Mouse (Mus musculus) midbrain, embryonic 16.5 days (tissue): Measurements from ENCODE around the gene Rnf43. TPM values are rescaled to one million over a fixed set of nuclear protein-coding genes. Genes with fewer than 3 reads are reported as not detected.
A peak's percentile ranks its signal among the peaks of the same experiment; 100 is the strongest.

Experiments
- ATAC-seq: fragments of 200-750 bp; cut with Nextera tagmentation; 2 replicates; pipeline ENCODE4 v1.8.0; 2017; ENCODE audit warnings: moderate TSS enrichment
- H3K27ac ChIP-seq: fragments of 300-500 bp; sonication (generic); 2 replicates; pipeline ENCODE4 v1.5.1; 2014; ENCODE audit warnings: mild to moderate bottlenecking, low read length, mixed read lengths
- H3K27me3 ChIP-seq: fragments of 300-500 bp; sonication (generic); 2 replicates; pipeline ENCODE4 v1.6.1; 2014; ENCODE audit warnings: low read depth, low read length, mixed read lengths; ENCODE audit not compliant: control insufficient read depth, insufficient read depth
- H3K36me3 ChIP-seq: fragments of 300-500 bp; sonication (generic); 2 replicates; pipeline ENCODE4 v1.6.1; 2014; ENCODE audit warnings: mild to moderate bottlenecking, low read length, moderate library complexity, mixed read lengths; ENCODE audit not compliant: control insufficient read depth, insufficient read depth
- H3K4me1 ChIP-seq: fragments of 300-500 bp; sonication (generic); 2 replicates; pipeline ENCODE4 v1.6.1; 2014; ENCODE audit warnings: mild to moderate bottlenecking, low read length, mixed read lengths; ENCODE audit not compliant: control insufficient read depth, insufficient read depth
- H3K4me2 ChIP-seq: fragments of 300-500 bp; sonication (generic); 2 replicates; pipeline ENCODE4 v1.6.1; 2014; ENCODE audit warnings: mild to moderate bottlenecking, low read length, mixed read lengths
- H3K4me3 ChIP-seq: fragments of 300-500 bp; sonication (generic); 2 replicates; pipeline ENCODE4 v1.5.1; 2014; ENCODE audit warnings: low read depth, mild to moderate bottlenecking, low read length, moderate library complexity, mixed read lengths
- H3K9ac ChIP-seq: fragments of 300-500 bp; sonication (generic); 2 replicates; pipeline ENCODE4 v1.6.1; 2014; ENCODE audit warnings: low read depth, low read length, mixed read lengths
- H3K9me3 ChIP-seq: fragments of 300-500 bp; sonication (generic); replicated peaks from 2 replicates; pipeline ENCODE4 v1.6.1; 2014; ENCODE audit warnings: mild to moderate bottlenecking, low read length, mixed read lengths; ENCODE audit not compliant: control insufficient read depth, poor library complexity, severe bottlenecking
- WGBS: fragments of 180-500 bp; shearing (Covaris S2); extraction: QIAGEN DNeasy Blood & Tissue Kit; methylation state at CpG from one replicate; pipeline ENCODE4 v1.1.7; 2014; 5-methylcytosine and 5-hydroxymethylcytosine counted together
- polyA plus RNA-seq: library from polyadenylated mRNA; unstranded; fragments of >200 nt; fragmentation: Nextera tagmentation; extraction: Ambion mirVana; gene quantifications from 2 replicates; pipeline ENCODE4 v1.2.1, GENCODE M21; 2015

Rnf43 gene
- polyA plus RNA-seq, 1 experiment from 2014 or later = 0.68 TPM

DNA sequence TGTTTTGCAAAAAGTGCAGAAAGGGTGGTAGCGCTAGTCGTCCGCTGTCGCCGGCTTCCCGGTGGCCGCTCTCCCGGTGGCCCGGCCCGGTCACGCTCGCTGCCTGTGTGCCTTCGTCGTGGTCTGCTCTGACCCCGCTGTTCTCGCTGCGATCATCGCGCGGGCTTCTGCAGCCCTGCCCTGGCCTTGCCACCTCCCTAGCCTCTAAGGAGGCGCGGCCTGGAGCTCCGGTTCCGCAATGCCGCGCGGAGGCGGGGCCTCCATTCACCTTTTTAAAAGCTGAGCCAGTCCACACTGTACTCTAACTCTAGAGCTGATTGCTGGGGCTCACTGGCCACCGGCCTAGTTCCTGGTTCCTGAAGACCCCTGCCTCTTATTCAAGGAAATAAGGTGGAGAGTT lies 23.3 kb upstream of the Rnf43 start:
- 0 out of 2 replicates have a peak, but pooled peaks have one; percentile 25 for ATAC-seq
- H3K4me2 ChIP-seq = peak overlapping the region; percentile 80

DNA sequence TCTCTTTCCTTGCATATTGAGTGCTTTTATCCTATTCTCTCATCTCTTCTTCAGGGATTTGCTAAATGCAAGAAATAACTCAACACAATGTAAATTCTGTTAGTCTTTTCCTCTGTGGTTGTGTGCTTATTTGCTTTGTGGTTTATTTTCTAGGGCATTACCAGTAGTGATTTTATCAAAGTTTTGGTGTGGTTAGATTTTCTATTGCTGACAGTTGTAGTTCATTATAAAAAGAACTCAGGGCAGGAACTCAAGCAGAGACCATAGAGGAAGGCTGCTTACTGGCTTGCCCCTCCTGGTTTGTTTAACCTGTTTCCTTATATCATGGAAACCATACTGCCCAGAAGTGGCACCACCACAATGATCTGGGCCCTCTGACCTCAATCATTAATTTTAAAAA lies 19.7 kb upstream of the Rnf43 start:
- no peaks in the 10 kb centered on the region for H3K9me3 ChIP-seq
- H3K27me3 ChIP-seq = no peaks in the 10 kb centered on the region
- H3K4me1 ChIP-seq = peaks cover 7% of the 10 kb centered on the region
- no peak overlapping the region for H3K4me2 ChIP-seq
- H3K9ac ChIP-seq = no peak overlapping the region
- no peak for ATAC-seq
- no peak overlapping the region for H3K4me3 ChIP-seq
- H3K27ac ChIP-seq = no peak overlapping the region
- H3K36me3 ChIP-seq = 0 out of 2 replicates have a peak, but pooled peaks cover 3% of the 10 kb centered on the region

More for the DNA sequence above, 23.3 kb upstream of the Rnf43 start:
- peak overlapping the region; percentile 77 for H3K9ac ChIP-seq
- no peak overlapping the region for H3K27ac ChIP-seq
- H3K4me3 ChIP-seq = peak overlapping the region; percentile 43
- peaks cover 7% of the 10 kb centered on the region for H3K4me1 ChIP-seq
- no peaks in the 10 kb centered on the region for H3K27me3 ChIP-seq
- WGBS = under 1% methylated on average over 29 of the region's 29 CpGs
- no peaks in the 10 kb centered on the region for H3K9me3 ChIP-seq
- peaks cover 6% of the 10 kb centered on the region; the same call in 1 of the 2 replicates for H3K36me3 ChIP-seq

DNA sequence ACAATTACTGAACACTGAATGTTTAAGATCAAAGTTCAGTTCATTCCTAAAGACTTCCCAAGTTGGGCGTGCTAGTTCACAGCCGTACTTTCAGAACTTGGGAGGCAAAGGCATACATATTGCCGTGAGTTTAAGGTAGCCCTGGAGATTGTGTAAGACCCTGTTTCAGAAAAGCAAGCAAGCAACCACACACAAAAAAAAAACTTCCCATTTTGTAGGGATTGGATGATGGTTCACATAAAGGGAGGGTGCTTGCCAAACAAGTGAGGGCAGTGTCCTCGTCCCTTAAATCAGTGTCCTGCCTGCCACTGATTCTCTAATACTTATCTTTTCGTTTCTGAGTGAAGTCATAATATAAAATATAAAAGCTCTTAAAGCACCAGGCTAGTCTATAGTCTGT lies 7.8 kb upstream of the Rnf43 start:
- no peaks in the 10 kb centered on the region for H3K9me3 ChIP-seq
- H3K27ac ChIP-seq = no peak overlapping the region
- H3K4me3 ChIP-seq = no peak overlapping the region
- no peaks in the 10 kb centered on the region for H3K36me3 ChIP-seq
- no peak for ATAC-seq
- no peak overlapping the region for H3K9ac ChIP-seq
- no peaks in the 10 kb centered on the region for H3K4me1 ChIP-seq
- no peak overlapping the region for H3K4me2 ChIP-seq
- H3K27me3 ChIP-seq = no peaks in the 10 kb centered on the region
- 82% methylated on average over 5 of the region's 5 CpGs for WGBS

DNA sequence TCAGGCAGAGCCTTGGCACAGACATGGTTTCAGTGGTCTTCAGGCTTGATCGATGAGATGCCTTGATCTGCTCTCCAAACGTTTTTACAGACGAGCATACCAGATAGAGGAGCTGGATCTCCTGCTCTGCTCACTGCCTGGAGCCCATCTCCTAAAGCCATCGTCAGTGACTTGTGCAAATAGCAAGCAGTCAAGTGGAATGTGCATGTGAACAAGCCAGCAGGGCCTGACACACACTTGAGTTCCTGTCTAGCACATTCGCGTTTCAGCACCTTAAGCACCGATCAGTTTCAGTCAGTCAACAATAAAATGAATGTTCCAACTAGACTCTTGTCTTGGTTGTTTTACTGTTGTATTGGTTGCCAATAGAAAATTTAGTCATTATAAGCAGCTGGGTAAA lies 3.3 kb upstream of the Rnf43 start:
- Histone ChIP-seq H3K36me3 (no peaks in the 10 kb centered on the region), H3K4me1 (peaks cover 8% of the 10 kb centered on the region), H3K4me2 (no peak overlapping the region), H3K27ac (no peak overlapping the region), H3K9me3 (no peaks in the 10 kb centered on the region), H3K4me3 (no peak overlapping the region), H3K27me3 (peaks cover 4% of the 10 kb centered on the region; the same call in 1 of the 2 replicates), H3K9ac (no peak overlapping the region)
- no peak for ATAC-seq
- 69% methylated on average over 7 of the region's 7 CpGs for WGBS

DNA sequence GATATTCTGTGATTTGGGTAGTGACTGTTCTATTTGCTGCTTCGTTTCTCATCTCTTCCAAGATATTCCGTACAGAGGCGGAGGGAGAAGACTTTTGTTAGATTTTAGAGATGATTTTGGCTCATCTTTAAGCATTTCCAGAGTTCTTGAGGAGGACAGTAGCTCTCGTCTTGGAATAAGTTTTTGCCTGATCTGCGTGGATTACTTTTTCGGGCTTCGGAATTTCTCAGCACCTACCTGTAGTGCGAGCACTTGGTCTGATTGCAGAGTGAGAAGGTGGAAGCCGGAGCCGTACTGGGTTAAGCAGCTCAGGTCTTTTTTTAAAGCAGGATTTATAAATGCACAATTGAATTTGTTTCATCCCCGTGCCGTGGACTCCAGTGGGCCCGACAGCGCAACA lies 300 bp downstream of the Rnf43 start:
- no peak for ATAC-seq
- H3K4me1 ChIP-seq = peaks cover 8% of the 10 kb centered on the region
- no peaks in the 10 kb centered on the region for H3K9me3 ChIP-seq
- no peak overlapping the region for H3K27ac ChIP-seq
- peaks cover 4% of the 10 kb centered on the region; the same call in 1 of the 2 replicates for H3K27me3 ChIP-seq
- H3K4me2 ChIP-seq = peak overlapping the region; percentile 81
- no peaks in the 10 kb centered on the region for H3K36me3 ChIP-seq
- H3K9ac ChIP-seq = no peak overlapping the region; the same call in 1 of the 2 replicates
- H3K4me3 ChIP-seq = peak overlapping the region; percentile 39
- WGBS = 9% methylated on average over 14 of the region's 14 CpGs

DNA sequence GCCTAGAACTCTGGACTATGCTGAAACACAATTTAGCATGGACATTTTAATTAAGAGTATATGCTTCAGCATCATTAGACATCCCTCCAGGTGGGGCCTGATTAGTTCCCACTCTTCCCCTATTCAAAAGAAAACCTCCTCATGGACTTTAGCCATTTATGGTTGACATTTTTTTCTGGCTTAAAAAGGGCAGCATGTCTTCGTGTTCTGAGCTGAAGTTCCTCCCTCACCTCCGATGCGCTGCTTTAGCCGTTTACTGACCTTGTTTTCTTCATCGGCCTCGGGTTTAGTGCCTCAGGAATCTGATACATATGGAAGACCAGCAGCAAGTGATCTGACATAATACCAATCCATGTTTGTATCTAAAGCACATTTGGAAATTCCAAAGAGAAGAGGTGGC lies 1.4 kb downstream of the Rnf43 start:
- Histone ChIP-seq H3K4me1 (peaks cover 8% of the 10 kb centered on the region), H3K9ac (no peak overlapping the region), H3K27ac (no peak overlapping the region), H3K36me3 (no peaks in the 10 kb centered on the region), H3K9me3 (no peaks in the 10 kb centered on the region), H3K4me3 (no peak overlapping the region), H3K27me3 (peaks cover 4% of the 10 kb centered on the region; the same call in 1 of the 2 replicates), H3K4me2 (no peak overlapping the region)
- WGBS = 77% methylated on average over 6 of the region's 6 CpGs
- no peak for ATAC-seq

DNA sequence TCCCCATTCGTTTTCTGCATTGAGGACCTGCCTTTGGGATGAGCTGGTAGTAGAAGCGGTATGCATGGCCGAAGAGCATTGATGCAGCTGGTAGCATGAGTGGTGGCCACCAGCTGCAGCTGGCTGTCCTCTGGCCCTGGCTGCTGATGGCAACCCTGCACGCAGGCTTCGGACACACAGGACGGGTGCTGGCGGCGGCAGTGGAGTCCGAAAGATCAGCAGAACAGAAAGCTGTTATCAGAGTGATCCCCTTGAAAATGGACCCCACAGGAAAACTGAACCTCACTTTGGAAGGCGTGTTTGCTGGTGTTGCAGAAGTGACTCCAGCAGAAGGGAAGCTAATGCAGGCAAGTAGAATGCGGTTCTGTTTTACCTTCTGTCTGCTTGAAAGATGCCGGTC lies 2.0 kb downstream of the Rnf43 start:
- Histone ChIP-seq H3K36me3 (no peaks in the 10 kb centered on the region), H3K27ac (no peak overlapping the region), H3K27me3 (peaks cover 4% of the 10 kb centered on the region; the same call in 1 of the 2 replicates), H3K9me3 (no peaks in the 10 kb centered on the region), H3K4me3 (no peak overlapping the region), H3K4me1 (peaks cover 8% of the 10 kb centered on the region), H3K9ac (no peak overlapping the region), H3K4me2 (no peak overlapping the region)
- ATAC-seq = no peak
- WGBS = 81% methylated on average over 12 of the region's 12 CpGs

DNA sequence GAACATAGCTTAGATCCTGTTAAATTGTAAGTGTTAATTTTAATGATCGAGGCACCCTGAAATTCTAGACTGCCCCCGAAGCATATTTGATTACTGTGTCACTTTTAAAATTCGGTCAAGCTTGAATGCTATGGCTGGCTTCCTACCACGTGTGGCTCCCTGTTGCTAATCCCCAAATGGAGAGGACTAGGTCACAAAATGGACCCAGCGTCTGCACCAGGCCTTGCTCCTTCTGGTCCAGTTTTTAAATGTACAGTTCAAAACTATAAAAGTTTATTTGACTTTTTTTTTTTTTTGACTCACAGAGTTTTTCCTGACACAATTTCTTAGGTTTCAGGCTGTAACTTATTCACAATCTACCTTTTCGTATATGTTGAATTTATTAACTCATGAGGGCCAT lies 2.7 kb downstream of the Rnf43 start:
- no peak for ATAC-seq
- Histone ChIP-seq H3K9me3 (no peaks in the 10 kb centered on the region), H3K9ac (no peak overlapping the region), H3K4me3 (no peak overlapping the region), H3K27ac (no peak overlapping the region), H3K4me2 (no peak overlapping the region), H3K36me3 (no peaks in the 10 kb centered on the region), H3K4me1 (peaks cover 8% of the 10 kb centered on the region), H3K27me3 (peaks cover 4% of the 10 kb centered on the region; the same call in 1 of the 2 replicates)
- 61% methylated on average over 6 of the region's 6 CpGs for WGBS

DNA sequence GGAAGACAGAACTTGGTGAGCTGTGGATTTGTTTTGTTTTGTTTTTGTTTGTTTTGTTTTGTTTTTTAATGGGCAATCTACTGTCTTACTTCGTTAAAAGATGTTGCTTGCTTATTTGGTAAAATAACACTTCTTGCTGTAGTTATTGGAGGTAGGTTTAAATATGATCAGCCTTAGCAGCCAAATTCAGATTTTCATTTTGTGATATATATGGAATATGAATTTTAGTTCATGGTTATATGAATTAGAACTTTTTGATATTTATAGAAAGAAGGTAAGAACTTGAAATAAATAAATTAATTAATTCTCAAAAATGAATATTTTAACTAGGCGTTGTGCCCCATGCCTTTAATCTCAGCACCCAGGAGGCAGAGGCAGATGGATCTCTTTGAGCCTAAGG lies 3.1 kb downstream of the Rnf43 start:
- no peak overlapping the region for H3K4me2 ChIP-seq
- H3K4me1 ChIP-seq = peaks cover 8% of the 10 kb centered on the region
- no peak overlapping the region for H3K4me3 ChIP-seq
- H3K36me3 ChIP-seq = no peaks in the 10 kb centered on the region
- peaks cover 4% of the 10 kb centered on the region; the same call in 1 of the 2 replicates for H3K27me3 ChIP-seq
- no peak for ATAC-seq
- no peak overlapping the region for H3K9ac ChIP-seq
- no peak overlapping the region for H3K27ac ChIP-seq
- 89% methylated on average over 2 of the region's 2 CpGs for WGBS
- H3K9me3 ChIP-seq = no peaks in the 10 kb centered on the region
